Mouse (Mus musculus) lung, postnatal 14 days (tissue): ENCODE data around the gene Slc35f4.
A peak's percentile ranks its signal among the peaks of the same experiment; 100 is the strongest.

Experiments used
- DNase-seq: peaks from one replicate; pipeline ENCODE4 v3.0.0; 2021

Slc35f4 gene

GRCm38 (mm10) chr14:49525931-49526291 lies at the start of gene Slc35f4:
Slc35f4 (minus strand) TSS chr14:49526046.
- DNase-seq: no peak

GRCm38 (mm10) chr14:49568369-49568768 lies 42.5 kb upstream of the Slc35f4 start:
- DNase-seq: no peak

DNA sequence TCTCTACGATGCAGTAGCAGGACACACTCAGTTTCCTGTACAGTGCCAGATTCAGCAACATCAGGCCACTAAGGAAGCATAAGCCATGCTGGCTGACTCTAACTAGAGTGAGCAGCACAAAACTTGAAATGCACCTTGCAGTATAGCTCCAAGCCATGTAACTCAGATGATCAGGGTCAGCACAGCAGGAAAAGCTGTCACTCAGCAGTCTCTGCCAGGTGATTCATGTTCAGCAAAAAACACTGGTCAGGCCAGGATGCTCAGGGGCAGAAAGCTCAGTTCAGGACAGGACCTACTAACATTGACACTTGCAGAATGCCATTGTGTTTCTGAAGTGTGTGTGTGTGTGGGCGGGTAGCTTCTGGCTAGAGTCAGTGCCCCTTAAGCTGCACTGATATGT lies 34.9 kb upstream of the Slc35f4 start:
- no peak for DNase-seq

GRCm38 (mm10) chr14:49540104-49540503 lies 14.3 kb upstream of the Slc35f4 start:
- DNase-seq: peak; percentile 19

- DNase-seq: peak; percentile 73
Measured at GRCm38 (mm10) chr14:49525176-49525930, 493 bp downstream of the Slc35f4 start.

DNA sequence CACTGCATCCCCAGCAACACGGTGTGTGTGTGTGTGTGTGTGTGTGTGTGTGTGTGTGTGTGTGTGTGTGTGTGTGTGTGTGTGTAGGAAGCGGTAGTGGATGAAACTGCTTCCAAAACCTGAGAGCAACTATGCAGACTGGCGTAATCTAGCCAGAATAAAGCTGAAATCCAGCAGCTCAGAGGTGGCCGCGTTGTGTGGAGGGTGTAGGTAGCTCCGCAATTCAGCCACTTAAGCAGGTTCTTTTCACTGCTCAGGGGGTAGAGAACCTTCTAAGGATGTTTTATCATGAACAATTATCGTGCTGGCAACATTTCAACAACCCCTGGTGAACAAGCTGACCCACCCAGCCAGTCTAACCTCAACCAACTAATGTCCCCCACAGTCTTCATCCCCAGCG lies 1.2 kb downstream of the Slc35f4 start:
- DNase-seq: no peak

DNA sequence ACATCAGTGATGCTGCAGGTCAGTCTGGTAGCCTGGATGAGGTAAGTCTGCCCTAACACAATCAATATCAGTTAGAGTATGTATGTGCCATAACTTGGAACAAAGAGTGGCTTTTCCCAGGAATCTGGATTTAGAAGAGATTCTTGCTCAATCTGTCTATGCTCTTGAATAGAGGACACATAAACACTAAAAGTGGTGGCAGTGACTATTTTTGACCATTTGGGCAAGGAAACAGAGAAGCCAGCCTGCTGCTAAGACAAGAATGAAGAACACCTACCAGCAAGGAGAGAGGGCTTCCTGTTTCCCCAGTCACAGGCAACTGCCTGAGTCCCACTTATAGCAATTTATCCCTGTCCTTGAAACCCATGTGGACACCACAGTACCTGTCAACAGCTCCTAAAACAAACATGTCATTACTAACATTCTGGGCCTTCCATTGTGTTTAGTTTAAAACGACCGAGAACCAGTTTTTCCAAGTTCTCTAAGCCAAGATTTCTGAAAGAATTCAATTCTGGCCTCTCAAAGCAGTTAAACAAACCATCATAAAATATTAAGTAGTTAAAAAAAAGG lies 10.7 kb downstream of the Slc35f4 start:
- DNase-seq: no peak

DNA sequence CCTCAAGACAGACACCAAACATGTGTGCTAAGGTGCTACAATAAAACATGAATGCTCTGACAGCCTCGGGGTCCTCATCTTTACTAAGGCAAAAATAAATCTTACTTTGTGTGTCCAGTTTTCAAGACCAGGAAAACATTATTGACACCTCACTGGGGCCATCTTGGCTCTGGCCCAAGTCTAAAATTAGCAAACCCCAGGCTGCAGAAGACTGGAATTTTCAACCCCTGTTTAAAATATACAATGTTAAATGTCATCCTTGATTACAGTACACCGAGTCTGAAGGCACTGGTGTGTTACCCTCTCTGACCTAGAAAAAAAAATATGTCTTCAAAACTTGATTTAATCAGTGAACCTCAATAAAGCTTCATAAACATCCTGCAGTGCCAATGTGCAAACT lies 11.7 kb downstream of the Slc35f4 start:
- DNase-seq: no peak

DNA sequence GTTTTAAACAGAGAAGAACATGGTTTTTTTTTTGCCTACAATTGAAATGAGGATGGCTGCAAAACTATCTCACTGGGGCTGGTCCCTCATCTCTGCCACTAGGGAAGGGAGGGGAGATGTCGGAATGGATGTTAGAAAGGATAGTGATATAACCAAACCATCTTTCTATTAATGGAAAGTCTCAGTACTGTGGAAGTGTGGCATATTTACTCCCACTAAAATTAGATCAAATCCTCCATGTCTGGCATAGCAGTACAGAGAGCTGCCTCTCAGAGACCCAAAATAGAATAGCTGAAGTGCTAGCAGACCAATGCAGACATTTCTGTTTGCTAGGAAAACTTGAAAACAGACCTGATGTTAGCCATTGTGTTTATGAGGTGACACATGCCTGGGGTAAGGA lies 30.7 kb downstream of the Slc35f4 start:
- no peak for DNase-seq

- no peak for DNase-seq
Measured at GRCm38 (mm10) chr14:49493793-49494192, 32.1 kb downstream of the Slc35f4 start.

DNA sequence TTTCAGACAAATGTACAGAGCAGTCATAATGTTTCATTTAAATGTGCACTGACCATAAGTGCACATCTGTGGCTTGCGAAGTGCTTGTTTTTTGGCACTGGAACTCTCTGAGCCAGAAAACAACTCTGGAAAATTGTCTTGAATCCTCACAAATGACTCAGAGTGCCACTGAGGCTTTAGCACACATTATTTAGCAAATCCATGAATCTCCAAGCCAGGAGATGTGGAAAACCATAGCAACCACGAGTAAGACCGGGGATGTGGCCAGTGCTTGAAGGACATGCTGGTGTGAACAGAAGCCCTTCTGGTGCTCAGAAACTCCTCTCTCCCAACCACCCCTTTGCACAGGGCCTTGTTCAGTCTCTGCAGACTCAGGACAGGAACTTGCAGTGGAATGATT lies 33.3 kb downstream of the Slc35f4 start:
- no peak for DNase-seq

DNA sequence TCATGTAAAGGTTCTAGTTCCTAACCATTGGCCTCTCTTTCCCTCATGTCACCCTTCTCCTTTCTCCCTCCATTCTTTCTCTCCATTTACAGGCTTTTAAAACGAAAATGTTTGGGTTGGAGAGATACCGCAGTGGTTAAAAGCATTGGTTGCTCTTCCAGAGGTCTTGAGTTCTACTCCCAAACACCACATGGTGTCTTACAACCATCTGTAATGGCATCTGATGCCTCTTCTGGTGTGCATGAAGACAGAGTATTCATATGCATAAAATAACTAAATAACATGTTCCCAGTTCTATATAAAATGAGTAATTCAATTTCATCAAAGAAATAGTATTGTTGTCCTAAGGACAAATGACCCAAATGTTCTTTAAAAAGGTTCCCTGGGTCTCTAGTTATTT lies 49.2 kb downstream of the Slc35f4 start:
- no peak for DNase-seq

- DNase-seq: no peak
Measured at GRCm38 (mm10) chr14:49461761-49462160, 64.1 kb downstream of the Slc35f4 start.

- no peak for DNase-seq
Measured at GRCm38 (mm10) chr14:49460799-49461198, 65.0 kb downstream of the Slc35f4 start.

GRCm38 (mm10) chr14:49454283-49454914 lies 71.4 kb downstream of the Slc35f4 start:
- no peak for DNase-seq

GRCm38 (mm10) chr14:49453782-49454181 lies 72.1 kb downstream of the Slc35f4 start:
- DNase-seq: no peak

GRCm38 (mm10) chr14:49447669-49448068 lies 78.2 kb downstream of the Slc35f4 start:
- peak; percentile 2 for DNase-seq

DNA sequence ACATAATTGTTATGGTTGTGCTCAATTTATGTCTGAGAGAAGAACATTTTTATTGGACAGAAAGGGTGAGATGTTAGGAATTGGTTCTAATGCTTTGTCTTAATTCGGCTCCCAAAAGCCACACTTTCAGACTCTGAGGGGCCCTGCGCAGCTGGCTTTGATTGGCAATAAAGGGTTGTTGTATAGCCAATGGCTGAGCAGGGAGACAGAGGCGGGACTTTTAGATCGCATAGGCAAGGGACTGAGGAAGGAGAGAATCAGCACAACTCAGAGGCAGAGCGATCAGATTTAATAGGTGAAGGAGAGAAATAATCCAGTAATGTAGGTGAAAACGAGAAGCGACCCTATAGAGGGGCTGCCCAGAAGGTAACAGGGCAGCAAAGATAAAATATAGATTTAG lies 79.4 kb downstream of the Slc35f4 start:
- DNase-seq: no peak

DNA sequence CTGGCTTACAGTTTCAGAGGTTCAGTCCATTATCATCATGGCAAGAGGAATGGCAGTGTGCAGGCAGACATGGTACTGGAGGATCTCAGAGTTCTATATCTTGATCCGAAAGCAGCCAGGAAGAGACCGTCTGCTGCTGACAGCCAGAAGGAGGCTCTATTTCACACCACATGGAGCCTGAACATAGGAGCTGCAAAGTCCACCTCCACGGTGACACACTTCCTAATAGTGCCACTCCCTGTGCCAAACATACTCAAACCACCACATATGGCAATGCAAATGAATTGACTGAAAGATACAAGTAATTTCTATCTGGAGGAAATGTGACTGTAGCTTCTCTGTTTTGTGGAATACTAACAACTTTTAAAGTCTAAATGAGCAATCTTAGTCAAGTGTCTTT lies 89.0 kb downstream of the Slc35f4 start:
- no peak for DNase-seq

DNA sequence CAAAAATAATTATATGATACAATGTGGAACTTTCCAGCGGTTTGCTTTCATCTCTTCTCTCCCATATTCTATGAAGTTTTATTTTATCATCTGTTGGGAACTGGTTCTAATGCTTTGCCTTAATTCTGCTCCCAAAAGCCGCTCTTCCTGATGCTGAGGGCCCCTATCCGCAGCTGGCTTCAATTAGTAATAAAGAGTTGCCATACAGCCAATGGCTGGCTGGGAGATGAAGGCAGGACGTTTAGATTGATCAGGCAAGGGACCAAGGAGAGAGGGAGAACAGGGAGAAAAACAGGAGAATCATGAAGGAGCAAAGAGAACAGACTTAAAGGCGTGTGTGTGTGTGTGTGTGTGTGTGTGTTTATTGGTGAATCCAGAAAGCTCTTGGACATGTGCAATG lies 94.0 kb downstream of the Slc35f4 start:
- DNase-seq: no peak

- peak; percentile 3 for DNase-seq
Measured at GRCm38 (mm10) chr14:49392482-49392881, 133.4 kb downstream of the Slc35f4 start.

DNA sequence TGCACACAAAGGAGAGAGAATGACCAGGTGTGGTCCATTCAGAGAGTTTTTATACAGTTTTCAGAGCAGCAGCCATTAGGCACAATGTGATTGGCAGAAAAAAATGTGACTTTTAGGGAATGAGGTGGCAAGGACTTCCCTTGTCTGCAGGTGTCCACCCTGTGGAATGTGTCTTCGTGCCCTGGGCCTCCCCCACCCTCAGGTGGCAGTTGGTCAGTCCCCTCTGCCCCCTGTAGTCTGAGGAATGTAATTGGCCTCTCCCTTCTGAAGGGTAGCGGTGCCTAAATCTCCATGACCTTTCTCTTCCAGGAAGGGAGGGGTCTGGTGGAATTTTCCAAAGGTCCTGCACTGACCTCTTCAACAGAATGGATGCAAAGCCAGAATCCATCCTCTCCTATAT lies 163.7 kb downstream of the Slc35f4 start:
- no peak for DNase-seq

GRCm38 (mm10) chr14:49355561-49355960 lies 170.3 kb downstream of the Slc35f4 start:
- no peak for DNase-seq

GRCm38 (mm10) chr14:49348897-49349250 lies 177.0 kb downstream of the Slc35f4 start:
- DNase-seq: peak; percentile 62
